Mouse (Mus musculus) adrenal gland, adult 10 weeks (tissue): ENCODE results near the gene Kctd4. TPM values are rescaled to one million over a fixed set of nuclear protein-coding genes. Genes with fewer than 3 reads are reported as not detected.

Experiments
- polyA plus RNA-seq: library from polyadenylated mRNA; stranded (reverse); fragments of 350-450 nt; fragmentation: Illumina TruSeq; extraction: RNeasy Lipid Tissue Mini Kit (QIAGEN cat#74804); gene quantifications from one replicate; pipeline ENCODE4 v1.2.3, GENCODE M21; 2014; ENCODE audit warnings: low read depth, low replicate concordance

Gene Kctd4
- not detected for polyA plus RNA-seq

DNA sequence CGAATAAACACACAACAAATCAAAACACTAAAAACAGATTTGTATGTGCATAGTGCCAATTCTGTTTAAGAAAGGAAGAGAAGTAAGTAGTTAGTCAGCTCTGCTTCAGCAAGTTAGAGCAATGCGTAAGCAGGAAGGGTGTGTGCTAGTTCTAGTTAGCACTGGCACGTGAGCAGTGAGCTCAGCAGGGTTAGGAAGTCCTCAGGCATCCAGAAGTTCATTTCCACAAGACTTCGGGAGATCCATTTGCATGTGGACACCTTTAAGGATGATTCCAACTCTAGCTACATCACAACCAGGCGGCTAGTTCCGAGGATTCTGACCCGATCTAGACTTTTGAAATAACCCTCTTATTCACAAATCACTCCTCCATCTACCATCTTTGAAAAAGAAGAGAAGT lies at the start of gene Kctd4:
Gene Kctd4 (plus strand): TSS at position 244 of the 400 bp plus-strand sequence.

DNA sequence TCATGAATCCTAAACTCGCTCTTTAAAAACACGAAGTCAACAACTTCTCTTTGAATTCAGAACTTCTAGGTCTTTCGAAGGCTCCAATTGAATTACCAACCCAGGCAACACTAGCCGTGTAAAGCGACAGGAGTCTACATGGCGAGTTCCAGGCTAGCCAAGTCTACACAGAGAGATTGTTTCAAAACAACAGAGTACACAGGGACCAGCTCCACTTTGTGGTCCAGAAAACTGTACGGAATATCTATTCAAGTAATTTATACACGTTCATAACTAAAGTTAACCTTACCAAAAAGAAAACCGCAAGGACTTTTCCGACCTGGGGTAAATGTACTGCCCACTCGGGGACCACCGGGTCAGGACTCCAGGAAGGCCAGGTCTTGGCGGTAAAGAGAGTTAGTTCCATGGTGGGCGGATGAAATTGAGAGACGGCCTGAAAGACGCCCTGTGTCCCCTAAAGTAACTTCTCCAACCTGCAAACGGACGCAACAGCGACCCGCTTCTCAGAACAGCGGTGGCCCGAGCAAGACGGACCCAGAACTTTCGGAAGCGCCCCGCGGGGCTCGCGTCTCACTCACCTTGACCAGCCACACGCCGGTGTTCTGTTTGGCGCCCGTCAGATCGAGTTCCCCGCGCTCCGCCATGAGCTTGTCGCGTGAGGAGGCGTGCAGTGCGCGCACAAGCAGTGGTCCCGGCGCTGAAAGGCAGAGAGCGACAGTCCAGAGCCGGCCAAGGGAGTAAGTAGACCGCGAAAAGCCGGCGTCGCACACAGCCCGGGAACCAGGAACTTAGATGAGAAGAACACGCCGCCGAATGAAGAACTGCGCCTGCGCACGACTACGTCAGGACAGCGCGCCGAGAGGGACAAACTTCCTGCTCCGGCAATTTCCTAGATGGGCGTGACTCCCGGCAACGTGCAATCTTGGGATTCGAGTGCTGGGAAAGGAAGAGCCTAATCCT lies 55.6 kb downstream of the Kctd4 start, which contains the start of gene Gtf2f2:
Gene Gtf2f2 (minus strand): TSS at position 764 of the 960 bp plus-strand sequence.

Other genes with a start within 250 kb of the Kctd4 start
- gene Cog3, start 200.5 kb upstream of the Kctd4 start, polyA plus RNA-seq: 36.6 TPM
- gene Slc25a30, start 168.0 kb upstream of the Kctd4 start, polyA plus RNA-seq: 100 TPM
- gene Tpt1, start 109.9 kb upstream of the Kctd4 start, polyA plus RNA-seq: 10,763 TPM
- gene Gtf2f2, start 55.9 kb downstream of the Kctd4 start, polyA plus RNA-seq: 52.1 TPM
- gene Gpalpp1, start 155.8 kb downstream of the Kctd4 start, polyA plus RNA-seq: 78.3 TPM
- gene Nufip1, start 155.9 kb downstream of the Kctd4 start, polyA plus RNA-seq: 21.7 TPM